18 mouse cellular contexts compared by ENCODE assay signal in the genomic region with DNA sequence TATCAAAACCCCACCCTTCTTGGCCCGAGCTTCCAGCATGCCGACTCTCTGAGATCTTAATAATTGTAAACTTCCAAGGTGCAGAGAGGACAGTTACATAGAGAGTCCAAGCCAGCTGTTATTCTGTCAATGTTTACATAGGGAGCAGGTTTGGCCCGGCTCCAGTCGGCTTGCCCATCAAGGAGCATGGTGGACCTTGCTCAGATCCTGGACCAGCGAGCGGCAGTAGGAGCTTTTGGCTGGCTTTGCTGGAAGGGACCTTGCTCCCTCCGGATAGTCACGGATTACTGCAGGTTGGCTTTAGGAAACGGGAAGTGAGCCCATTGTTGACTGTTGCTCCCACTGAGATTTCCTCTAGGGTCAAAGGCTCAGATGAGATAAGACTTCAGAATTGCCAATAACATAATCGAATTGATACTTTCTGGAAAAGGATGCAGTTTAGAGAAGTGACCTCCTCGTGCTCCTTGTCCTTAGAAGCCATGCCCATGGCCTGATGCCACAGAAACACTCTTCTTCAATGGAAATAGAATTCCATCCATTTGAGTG. TPM values are rescaled to one million over a fixed set of nuclear protein-coding genes. Genes with fewer than 3 reads are reported as not detected.
DNase-seq lines count a peak whose midpoint lies in the region; ATAC-seq and TF ChIP-seq lines count a peak whose summit lies in the region.
"Had no signal": no experiment of that assay in that cellular context is flagged by ENCODE, and none has a peak within 500 bp of the region (broad histone marks: within the 10 kb centered on the region; RNA-seq: fewer than 3 reads in every experiment).

No protein-coding gene starts in this region.

- no peak overlapping the region for H3K27ac ChIP-seq in intestine, embryonic 15.5 days
- H3K27ac ChIP-seq in intestine, postnatal 0 days (ENCODE audit: low read depth, low read length), result no peak overlapping the region
- H3K27ac ChIP-seq in liver, embryonic 15.5 days (replicated peaks), result no peak overlapping the region
- no peak overlapping the region for H3K27ac ChIP-seq in forebrain, embryonic 10.5 days
- H3K27ac ChIP-seq: forebrain, embryonic 15.5 days; gastrocnemius, adult 2 months; heart, embryonic 10.5 days; left cerebral cortex, adult 2 months had no signal

- H3K4me1 ChIP-seq in intestine, embryonic 15.5 days (replicated peaks), result no peaks in the 10 kb centered on the region; the same call in 1 of the 2 replicates
- no peaks in the 10 kb centered on the region for H3K4me1 ChIP-seq in intestine, postnatal 0 days (replicated peaks; ENCODE audit: control insufficient read depth, insufficient read depth, low read length)
- H3K4me1 ChIP-seq in liver, embryonic 15.5 days (replicated peaks), result peaks cover 4% of the 10 kb centered on the region; the same call in 1 of the 2 replicates
- H3K4me1 ChIP-seq in forebrain, embryonic 10.5 days, result peaks cover 6% of the 10 kb centered on the region
- H3K4me1 ChIP-seq: forebrain, embryonic 15.5 days had no signal

- no peaks in the 10 kb centered on the region for H3K9me3 ChIP-seq in intestine, embryonic 15.5 days
- H3K9me3 ChIP-seq in intestine, postnatal 0 days (ENCODE audit: control insufficient read depth), result no peaks in the 10 kb centered on the region
- no peaks in the 10 kb centered on the region for H3K9me3 ChIP-seq in liver, embryonic 15.5 days (replicated peaks)
- H3K9me3 ChIP-seq in forebrain, embryonic 10.5 days, result no peaks in the 10 kb centered on the region
- H3K9me3 ChIP-seq: forebrain, embryonic 15.5 days; heart, embryonic 10.5 days had no signal

- no peak overlapping the region for H3K4me3 ChIP-seq in intestine, embryonic 15.5 days (replicated peaks)
- no peak overlapping the region for H3K4me3 ChIP-seq in intestine, postnatal 0 days (ENCODE audit: low read depth, low read length)
- no peak overlapping the region for H3K4me3 ChIP-seq in liver, embryonic 15.5 days (replicated peaks)
- no peak overlapping the region for H3K4me3 ChIP-seq in forebrain, embryonic 10.5 days
- H3K4me3 ChIP-seq: forebrain, embryonic 15.5 days; gastrocnemius, adult 2 months; heart, embryonic 10.5 days; left cerebral cortex, adult 2 months had no signal

- TF ChIP-seq CTCF in intestine, postnatal 0 days (IDR thresholded peaks at IDR 0.05; ENCODE audit: low read depth), result no peak

- peak; percentile 95 to 96 for DNase-seq in kidney, postnatal 25 days
- DNase-seq in forebrain, embryonic 10.5 days (ENCODE audit: extremely low spot score, low spot score), result no peak
- DNase-seq in c-Kit-positive CD71-positive TER-119-positive erythroid progenitor cells, embryonic 14.5 days (ENCODE audit: low spot score), result no peak
- DNase-seq: cerebellum, adult 8-10 months; embryo, embryonic 11 days; gastrocnemius, adult 2 months; heart, postnatal 36 days; lung, adult 2 months; thymus, postnatal 25 days had no signal

- no peaks in the 10 kb centered on the region for H3K27me3 ChIP-seq in intestine, embryonic 15.5 days (replicated peaks)
- no peaks in the 10 kb centered on the region for H3K27me3 ChIP-seq in intestine, postnatal 0 days (replicated peaks; ENCODE audit: control insufficient read depth, insufficient read depth, low read length)
- H3K27me3 ChIP-seq in liver, embryonic 15.5 days, result no peaks in the 10 kb centered on the region
- H3K27me3 ChIP-seq in forebrain, embryonic 10.5 days (ENCODE audit: poor library complexity, severe bottlenecking), result no peaks in the 10 kb centered on the region
- H3K27me3 ChIP-seq: CH12.LX; forebrain, embryonic 15.5 days had no signal

- no peak overlapping the region for H3K9ac ChIP-seq in intestine, embryonic 15.5 days
- no peak overlapping the region for H3K9ac ChIP-seq in intestine, postnatal 0 days (ENCODE audit: low read depth, low read length)
- H3K9ac ChIP-seq in liver, embryonic 15.5 days, result no peak overlapping the region
- H3K9ac ChIP-seq: forebrain, embryonic 15.5 days had no signal

- no peak overlapping the region for H3K4me2 ChIP-seq in intestine, embryonic 15.5 days (replicated peaks)
- no peak overlapping the region for H3K4me2 ChIP-seq in intestine, postnatal 0 days (replicated peaks; ENCODE audit: low read depth)
- no peak overlapping the region for H3K4me2 ChIP-seq in liver, embryonic 15.5 days
- H3K4me2 ChIP-seq: forebrain, embryonic 15.5 days had no signal

- no peaks in the 10 kb centered on the region for H3K36me3 ChIP-seq in intestine, embryonic 15.5 days
- H3K36me3 ChIP-seq in intestine, postnatal 0 days (ENCODE audit: control insufficient read depth, insufficient read depth), result no peaks in the 10 kb centered on the region
- no peaks in the 10 kb centered on the region for H3K36me3 ChIP-seq in liver, embryonic 15.5 days (replicated peaks)
- H3K36me3 ChIP-seq in forebrain, embryonic 10.5 days (replicated peaks), result no peaks in the 10 kb centered on the region
- H3K36me3 ChIP-seq: forebrain, embryonic 15.5 days; heart, embryonic 10.5 days had no signal

- 41% methylated on average over 11 of the region's 11 CpGs for WGBS in intestine, embryonic 15.5 days
- 22% methylated on average over 11 of the region's 11 CpGs for WGBS in intestine, postnatal 0 days
- 54% methylated on average over 11 of the region's 11 CpGs for WGBS in liver, embryonic 15.5 days (ENCODE audit: insufficient replicate concordance)
- WGBS in forebrain, embryonic 10.5 days, result 85% methylated on average over 11 of the region's 11 CpGs

- ATAC-seq in intestine, embryonic 15.5 days, result peak; percentile 97
- peak; percentile 97 for ATAC-seq in intestine, postnatal 0 days
- peak; percentile 80 for ATAC-seq in liver, embryonic 15.5 days (ENCODE audit: insufficient read depth)
- no peak for ATAC-seq in inflammation-experienced regulatory T-cells, adult 6 months
- ATAC-seq: activated CD4-positive, CD25-positive, alpha-beta regulatory T cell, adult 4 months; forebrain, embryonic 15.5 days had no signal

RNA-seq across cellular contexts. Expression of gene Slc13a4, which starts 4.5 kb away (rescaled TPM):
- 0.54 and 0.71 TPM in 2 replicates for polyA plus RNA-seq in intestine, embryonic 15.5 days (2015; fragmentation: Nextera tagmentation; extraction: Ambion mirVana)
- 0.72 and 0.76 TPM in 2 replicates for polyA plus RNA-seq in intestine, postnatal 0 days (2015; fragmentation: Nextera tagmentation; extraction: Ambion mirVana)
- 0.06 and 0.07 TPM in 2 replicates for polyA plus RNA-seq in liver, embryonic 15.5 days (2015; fragmentation: Nextera tagmentation; extraction: Ambion mirVana)
- 0.52 and 0.72 TPM in 2 replicates for polyA plus RNA-seq in forebrain, embryonic 10.5 days (2016; fragmentation: Nextera tagmentation; extraction: Ambion mirVana)
- under 1 TPM in 1 of 3 experiments, not detected in 2; 0.19 TPM for polyA plus RNA-seq in inflammation-experienced regulatory T-cells, adult 6 months (2017; shearing (Covaris generic))

RNA-seq across cellular contexts. Expression of gene Fam180a, which starts 22.5 kb away (rescaled TPM):
- polyA plus RNA-seq in intestine, embryonic 15.5 days (2015; fragmentation: Nextera tagmentation; extraction: Ambion mirVana), result 1.3 and 2.3 TPM in 2 replicates
- polyA plus RNA-seq in intestine, postnatal 0 days (2015; fragmentation: Nextera tagmentation; extraction: Ambion mirVana), result 1.5 and 1.9 TPM in 2 replicates
- polyA plus RNA-seq in liver, embryonic 15.5 days (2015; fragmentation: Nextera tagmentation; extraction: Ambion mirVana), result 0.17 and 0.23 TPM in 2 replicates
- not detected in 2 replicates for polyA plus RNA-seq in forebrain, embryonic 10.5 days (2016; fragmentation: Nextera tagmentation; extraction: Ambion mirVana)
- not detected for polyA plus RNA-seq in inflammation-experienced regulatory T-cells, adult 6 months (2017; shearing (Covaris generic))
- polyA plus RNA-seq: activated CD4-positive, CD25-positive, alpha-beta regulatory T cell, adult 4 months had no signal

Comparison
In these comparisons a context has a peak if more than half of its experiments do, and no peak if none do; other contexts are left out.
1. DNase-seq: peak in kidney, postnatal 25 days (2 of 2); none in forebrain, embryonic 10.5 days (single experiment) and c-Kit-positive CD71-positive TER-119-positive erythroid progenitor cells, embryonic 14.5 days (single experiment).